Mouse (Mus musculus) hindbrain, embryonic 14.5 days (tissue): ENCODE measurements around the gene Pdrg1. TPM values are rescaled to one million over a fixed set of nuclear protein-coding genes. Genes with fewer than 3 reads are reported as not detected.

ENCODE experiments used
- ATAC-seq: fragments of 200-750 bp; cut with Nextera tagmentation; 2 replicates; pipeline ENCODE4 v1.8.0; 2017; ENCODE audit warnings: moderate number of reproducible peaks, mild to moderate bottlenecking, moderate TSS enrichment, moderate library complexity; ENCODE audit not compliant: low FRiP score
- DNase-seq: peaks from one replicate; pipeline ENCODE4 v3.0.0-alpha.2; 2015; ENCODE audit warnings: low spot score
- H3K27ac ChIP-seq: fragments of 300-500 bp; sonication (generic); 2 replicates; pipeline ENCODE4 v1.5.1; 2014; ENCODE audit warnings: mild to moderate bottlenecking, moderate library complexity
- H3K27me3 ChIP-seq: fragments of 300-500 bp; sonication (generic); 2 replicates; pipeline ENCODE4 v1.6.1; 2014; ENCODE audit warnings: mild to moderate bottlenecking, low read length, mixed read lengths; ENCODE audit not compliant: control insufficient read depth, insufficient read depth
- H3K36me3 ChIP-seq: fragments of 300-500 bp; sonication (generic); replicated peaks from 2 replicates; pipeline ENCODE4 v1.6.1; 2014; ENCODE audit not compliant: control insufficient read depth, insufficient read depth
- H3K4me1 ChIP-seq: fragments of 300-500 bp; sonication (generic); replicated peaks from 2 replicates; pipeline ENCODE4 v1.6.1; 2014; ENCODE audit warnings: antibody characterized with exemption, low read length, mixed read lengths; ENCODE audit not compliant: control insufficient read depth, insufficient read depth
- H3K4me2 ChIP-seq: fragments of 300-500 bp; sonication (generic); replicated peaks from 2 replicates; pipeline ENCODE4 v1.6.1; 2014; ENCODE audit warnings: mild to moderate bottlenecking, moderate library complexity
- H3K4me3 ChIP-seq: fragments of 300-500 bp; sonication (generic); replicated peaks from 2 replicates; pipeline ENCODE4 v1.5.1; 2014; ENCODE audit warnings: mild to moderate bottlenecking, low read length
- H3K9ac ChIP-seq: fragments of 300-500 bp; sonication (generic); 2 replicates; pipeline ENCODE4 v1.6.1; 2014
- H3K9me3 ChIP-seq: fragments of 300-500 bp; sonication (generic); 2 replicates; pipeline ENCODE4 v1.6.1; 2016; ENCODE audit warnings: low read length; ENCODE audit not compliant: control insufficient read depth
- WGBS: fragments of 180-500 bp; shearing (Covaris S2); extraction: QIAGEN DNeasy Blood & Tissue Kit; methylation state at CpG from one replicate; pipeline ENCODE4 v1.1.7; 2014; 5-methylcytosine and 5-hydroxymethylcytosine counted together
- polyA plus RNA-seq: library from polyadenylated mRNA; unstranded; fragments of >200 nt; fragmentation: Nextera tagmentation; extraction: Ambion mirVana; gene quantifications from 2 replicates; pipeline ENCODE4 v1.2.1, GENCODE M21; 2014

Gene Pdrg1
- polyA plus RNA-seq, 1 experiment from 2014 or later = 137 TPM

DNA sequence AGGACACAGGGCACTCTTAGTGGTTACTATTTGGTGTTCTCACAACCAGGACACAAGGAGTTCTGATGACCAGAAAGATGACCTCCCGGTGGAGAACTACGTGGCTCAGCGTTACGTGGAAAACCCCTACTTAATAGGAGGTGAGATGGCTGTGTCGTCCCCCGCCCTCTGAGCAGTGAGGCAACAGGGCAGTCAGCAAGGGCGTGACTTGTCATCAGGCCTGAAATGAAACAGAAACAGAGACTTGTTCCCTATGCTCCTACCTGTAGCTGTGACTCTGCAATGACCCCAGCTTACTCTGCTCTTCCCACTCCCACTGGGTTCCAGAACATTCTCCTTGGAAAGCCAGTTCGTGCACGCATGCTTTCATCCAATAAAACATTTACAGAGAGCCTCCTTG is 23.7 kb downstream of the Pdrg1 start:
- no peak overlapping the region for H3K9ac ChIP-seq
- no peak overlapping the region for H3K4me3 ChIP-seq
- H3K4me2 ChIP-seq = no peak overlapping the region
- H3K27ac ChIP-seq = no peak overlapping the region
- H3K4me1 ChIP-seq = no peaks in the 10 kb centered on the region
- no peak for DNase-seq
- 94% methylated on average over 9 of the region's 9 CpGs for WGBS
- no peak for ATAC-seq
- no peaks in the 10 kb centered on the region for H3K36me3 ChIP-seq
- H3K9me3 ChIP-seq = no peaks in the 10 kb centered on the region
- H3K27me3 ChIP-seq = no peaks in the 10 kb centered on the region

DNA sequence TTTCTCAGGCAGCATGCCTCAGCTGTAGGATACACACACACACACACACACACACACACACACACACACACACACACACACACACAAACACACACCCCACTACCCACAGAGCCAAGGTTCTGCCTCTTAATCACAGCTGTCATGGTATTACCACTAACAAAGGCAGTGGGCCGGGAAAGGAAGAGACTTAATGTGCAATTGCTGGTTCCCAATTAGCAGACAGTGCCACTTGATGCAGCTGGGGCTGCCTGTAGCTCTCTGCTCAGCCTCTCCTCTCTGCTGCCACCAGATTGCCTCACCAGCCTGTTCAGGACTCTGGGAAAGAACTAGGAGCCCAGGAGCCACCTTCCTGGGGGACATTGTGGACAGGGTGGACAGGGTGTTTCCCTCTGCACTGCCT is 29.6 kb downstream of the Pdrg1 start:
- Histone ChIP-seq H3K27me3 (no peaks in the 10 kb centered on the region), H3K4me3 (no peak overlapping the region), H3K36me3 (no peaks in the 10 kb centered on the region), H3K4me2 (no peak overlapping the region), H3K4me1 (no peaks in the 10 kb centered on the region), H3K9me3 (no peaks in the 10 kb centered on the region), H3K9ac (no peak overlapping the region), H3K27ac (no peak overlapping the region)
- DNase-seq = peak; percentile 40
- WGBS = 0% methylated on average over 1 of the region's 1 CpGs
- ATAC-seq = peak; percentile 82

DNA sequence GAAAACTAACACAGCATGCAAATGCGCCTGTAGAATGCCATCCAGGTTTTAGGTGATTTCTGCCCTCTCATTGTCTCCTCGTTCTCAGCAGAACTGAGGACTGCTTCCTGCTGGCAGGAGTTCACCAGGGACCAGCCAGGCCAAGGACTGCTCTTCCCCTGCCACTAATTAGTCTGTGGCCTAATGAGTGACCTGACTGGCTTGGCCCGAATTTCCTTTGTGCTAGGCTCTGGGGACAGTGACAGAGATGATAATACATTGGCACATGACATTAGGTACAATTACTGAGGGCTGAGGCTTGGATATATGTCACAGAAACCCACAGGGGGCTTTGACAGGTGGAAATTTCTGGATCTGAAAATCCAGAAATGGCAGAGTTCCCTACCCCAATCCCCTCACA is 38.2 kb downstream of the Pdrg1 start:
- Histone ChIP-seq H3K4me1 (no peaks in the 10 kb centered on the region), H3K9ac (no peak overlapping the region), H3K27ac (no peak overlapping the region), H3K4me3 (no peak overlapping the region), H3K9me3 (no peaks in the 10 kb centered on the region), H3K27me3 (no peaks in the 10 kb centered on the region), H3K4me2 (no peak overlapping the region), H3K36me3 (no peaks in the 10 kb centered on the region)
- ATAC-seq (no peak), DNase-seq (no peak)
- WGBS = 58% methylated on average over 3 of the region's 3 CpGs

DNA sequence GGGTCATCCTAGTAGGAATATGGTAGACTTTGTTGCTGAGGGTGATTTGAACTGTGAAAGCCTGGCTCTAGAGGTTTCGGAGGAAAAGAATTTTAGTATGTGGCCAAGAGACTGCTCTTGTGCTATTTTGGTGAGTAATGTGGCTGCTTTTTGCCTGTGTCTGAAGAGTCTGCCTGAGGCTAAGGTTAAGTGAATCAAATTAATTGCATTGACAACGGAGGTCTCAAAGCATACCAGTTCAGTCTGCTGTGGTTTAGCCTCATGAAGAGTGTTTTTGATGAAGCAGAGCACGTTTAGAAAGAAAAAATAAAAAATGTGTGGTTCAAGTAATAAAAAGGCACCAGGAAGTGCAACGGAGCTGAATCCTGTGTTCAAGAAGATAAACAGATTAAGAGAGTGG is 49.7 kb downstream of the Pdrg1 start:
- Histone ChIP-seq H3K4me1 (0 out of 2 replicates have a peak, but pooled peaks cover 4% of the 10 kb centered on the region), H3K36me3 (no peaks in the 10 kb centered on the region), H3K9me3 (no peaks in the 10 kb centered on the region), H3K27ac (no peak overlapping the region), H3K27me3 (no peaks in the 10 kb centered on the region; the same call in 1 of the 2 replicates), H3K9ac (no peak overlapping the region), H3K4me2 (no peak overlapping the region), H3K4me3 (no peak overlapping the region)
- no peak for DNase-seq
- WGBS = 76% methylated on average over 4 of the region's 4 CpGs
- no peak for ATAC-seq

DNA sequence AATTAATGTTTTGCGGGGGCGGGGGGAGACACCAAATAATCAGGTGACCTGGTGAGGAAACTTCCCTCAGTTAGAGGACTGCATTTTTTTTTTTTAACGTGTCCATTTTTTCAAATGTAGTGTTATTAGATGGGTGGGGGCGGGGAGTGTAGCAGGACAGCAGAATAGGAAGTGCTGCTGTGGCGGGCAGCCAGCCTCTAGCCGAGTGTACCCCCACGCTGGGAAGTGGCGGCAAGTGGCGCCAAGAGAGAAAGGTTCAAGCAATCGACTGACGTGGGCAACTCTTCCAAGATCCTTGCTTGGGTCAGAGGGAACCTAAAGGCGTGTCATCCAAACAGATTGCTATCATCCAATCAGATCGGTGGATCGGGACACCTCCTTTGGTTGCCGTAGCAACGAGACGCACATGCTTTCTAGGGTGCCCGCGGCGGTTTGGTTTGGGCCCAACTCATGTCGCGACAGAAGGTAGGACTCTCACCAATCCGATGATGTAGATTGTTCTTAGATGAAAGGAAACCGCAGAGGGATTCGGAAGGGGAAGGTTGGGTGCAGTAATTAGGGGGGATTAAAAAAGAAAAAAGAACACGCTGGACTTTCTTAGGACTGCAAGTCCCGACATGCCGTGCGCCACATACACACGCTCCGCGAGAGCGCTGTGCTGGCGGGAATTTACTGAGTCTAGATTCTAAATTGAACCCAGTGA is 53.0 kb downstream of the Pdrg1 start, which contains the start of gene Ttll9:
Ttll9 (plus strand) TSS at position 395 of the 703 bp plus-strand sequence.
- Histone ChIP-seq H3K4me2 (peak within 1 kb of the TSS; percentile 72), H3K36me3 (no peaks in the 10 kb centered on the region), H3K4me3 (peak within 1 kb of the TSS; percentile 30), H3K27ac (no peak within 1 kb of the TSS), H3K9ac (peak within 1 kb of the TSS; percentile 54), H3K9me3 (no peaks in the 10 kb centered on the region), H3K4me1 (0 out of 2 replicates have a peak, but pooled peaks cover 4% of the 10 kb centered on the region), H3K27me3 (no peaks in the 10 kb centered on the region; the same call in 1 of the 2 replicates)
- WGBS = under 1% methylated on average over 34 of the region's 34 CpGs
- DNase-seq (peak; percentile 82), ATAC-seq (peak; percentile 93)

Other genes starting within 250 kb of the Pdrg1 start
- 155 and 165 TPM in 2 replicates for gene Bcl2l1, start 183.7 kb downstream of the Pdrg1 start, polyA plus RNA-seq
- gene Tpx2, start 167.5 kb downstream of the Pdrg1 start, polyA plus RNA-seq = 17.2 and 20.1 TPM in 2 replicates
- not detected in 2 replicates for gene Mylk2, start 104.1 kb downstream of the Pdrg1 start, polyA plus RNA-seq
- 3.5 and 4.9 TPM in 2 replicates for gene Foxs1, start 82.2 kb downstream of the Pdrg1 start, polyA plus RNA-seq
- gene Dusp15, start 63.7 kb downstream of the Pdrg1 start, polyA plus RNA-seq = 8.8 and 11.0 TPM in 2 replicates
- gene Ttll9, start 52.9 kb downstream of the Pdrg1 start, polyA plus RNA-seq = 8.0 and 11.2 TPM in 2 replicates
- gene Xkr7, start 16.4 kb upstream of the Pdrg1 start, polyA plus RNA-seq = 0.84 and 1.8 TPM in 2 replicates
- 1.7 and 2.4 TPM in 2 replicates for gene Ccm2l, start 50.5 kb upstream of the Pdrg1 start, polyA plus RNA-seq
- 2.2 and 3.2 TPM in 2 replicates for gene Hck, start 93.0 kb upstream of the Pdrg1 start, polyA plus RNA-seq
- gene Tm9sf4, start 145.9 kb upstream of the Pdrg1 start, polyA plus RNA-seq = 84.0 and 84.3 TPM in 2 replicates
- 31.7 and 34.1 TPM in 2 replicates for gene Tspyl3, start 210.0 kb upstream of the Pdrg1 start, polyA plus RNA-seq
- gene Plagl2, start 226.0 kb upstream of the Pdrg1 start, polyA plus RNA-seq = 6.4 and 8.7 TPM in 2 replicates
- 5.3 and 6.3 TPM in 2 replicates for gene Pofut1, start 226.1 kb upstream of the Pdrg1 start, polyA plus RNA-seq